Mouse (Mus musculus): ENCODE results near the gene G6pc2.

Gene G6pc2

GRCm38 (mm10) chr2:69239315-69239714, 28.4 kb downstream of the G6pc2 start:
- no peak for DNase-seq (ENCODE audit: low spot score in 2 of 2)

- DNase-seq (ENCODE audit: low spot score in 2 of 2): no peak
Observed at GRCm38 (mm10) chr2:69244924-69245323, 34.1 kb downstream of the G6pc2 start.

- no peak for DNase-seq (ENCODE audit: low spot score in 2 of 2)
Observed at GRCm38 (mm10) chr2:69247081-69247480, 36.2 kb downstream of the G6pc2 start.

GRCm38 (mm10) chr2:69248221-69248755, 37.4 kb downstream of the G6pc2 start:
- no peak for DNase-seq (ENCODE audit: low spot score in 2 of 2)

- no peak for DNase-seq (ENCODE audit: low spot score in 2 of 2)
Observed at GRCm38 (mm10) chr2:69264069-69264618, 53.3 kb downstream of the G6pc2 start.

- no peak for DNase-seq (ENCODE audit: low spot score in 2 of 2)
Observed at GRCm38 (mm10) chr2:69275875-69276274, 65.0 kb downstream of the G6pc2 start.
